Mouse (Mus musculus) spleen, postnatal 10 days (tissue): ENCODE results near the gene Eml5.

Source experiments
- DNase-seq, 2 experiments: peaks; one replicate each; pipeline ENCODE4 v3.0.0; 2021 to 2022; ENCODE audit warnings: low spot score in 2 of 2

Eml5 gene

DNA sequence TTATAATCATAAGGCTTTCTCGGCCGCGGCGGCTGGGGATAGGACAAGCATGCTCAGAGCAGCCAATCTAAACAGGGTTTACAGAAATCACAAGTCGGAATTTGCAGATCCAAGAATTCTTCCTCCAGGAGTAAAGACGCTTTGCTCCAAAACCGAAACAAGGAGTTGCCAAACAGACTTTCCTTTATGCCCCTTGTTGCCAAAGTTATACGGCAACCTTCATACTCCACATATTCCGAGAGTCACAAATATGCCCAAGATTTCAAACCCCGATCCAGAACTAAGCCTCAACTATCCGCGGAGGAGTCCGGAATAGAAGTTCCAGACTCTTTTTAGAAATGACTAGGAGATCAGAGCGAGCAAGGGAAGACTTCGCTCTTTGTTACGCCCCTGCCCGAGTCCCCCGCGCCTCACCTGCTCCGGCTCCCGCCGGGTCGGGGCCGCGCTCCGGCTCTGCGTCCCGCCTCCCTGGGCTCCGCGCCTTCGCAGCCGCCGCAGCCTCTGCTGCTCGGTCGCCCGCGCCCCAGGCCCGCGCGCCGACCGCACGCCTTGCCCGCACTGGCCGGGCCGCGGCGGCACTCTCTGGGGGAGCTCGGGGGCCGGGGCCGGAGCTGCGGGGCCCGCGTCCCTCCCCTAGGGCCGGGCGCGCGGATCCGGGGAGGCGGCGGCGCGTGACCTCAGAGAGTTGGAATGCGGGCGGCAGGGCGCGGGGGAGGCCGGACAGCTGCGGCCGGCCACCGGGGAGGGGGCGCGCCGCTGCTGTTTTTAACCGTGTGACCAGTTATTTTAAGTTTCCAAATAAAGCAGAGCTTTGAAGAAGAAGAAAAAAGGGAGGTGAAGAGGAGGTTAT lies 164.1 kb downstream of the Eml5 start, which contains the start of gene Ptpn21:
Ptpn21 (minus strand) TSS at position 455 of the 850 bp plus-strand sequence.
- no peak for DNase-seq
